Mouse (Mus musculus): ENCODE measurements around the gene a. TPM values are rescaled to one million over a fixed set of nuclear protein-coding genes. Genes with fewer than 3 reads are reported as not detected.
A peak's percentile ranks its signal among the peaks of the same experiment; 100 is the strongest.
"Not testable (repeated sequence)": the region's sequence is repeated elsewhere in the genome, so short reads cannot be mapped to it uniquely, and the experiment has no call there.

Gene a
- polyA plus RNA-seq, 1 experiment: not detected

- H3K79me2 ChIP-seq (ENCODE audit: control insufficient read depth, insufficient read depth): peaks cover 64% of the 10 kb centered on the region
- TF ChIP-seq CTCF (IDR thresholded peaks at IDR 0.05; ENCODE audit: control insufficient read depth, insufficient read depth, insufficient read length) (no peak), MYOG (IDR thresholded peaks at IDR 0.05; ENCODE audit: control insufficient read depth, extremely low read depth, insufficient read length) (no peak), MYOD1 (IDR thresholded peaks at IDR 0.05; ENCODE audit: control insufficient read depth, insufficient read length, low read depth) (no peak), USF1 (IDR thresholded peaks at IDR 0.05; ENCODE audit: low read depth) (no peak), CEBPB (IDR thresholded peaks at IDR 0.05; ENCODE audit: low read depth) (no peak), FOSL1 (IDR thresholded peaks at IDR 0.05; ENCODE audit: insufficient read depth, low read length, poor library complexity, severe bottlenecking) (no peak), MAX (IDR thresholded peaks at IDR 0.05) (no peak)
- no peak overlapping the region for H3ac ChIP-seq (ENCODE audit: control insufficient read depth, insufficient read length, low read depth)
- peaks cover 30% of the 10 kb centered on the region for H3K79me3 ChIP-seq (ENCODE audit: low read depth)
- H3K4me3 ChIP-seq (ENCODE audit: insufficient read depth, poor library complexity, severe bottlenecking): no peak overlapping the region
- H3K36me3 ChIP-seq (ENCODE audit: control insufficient read depth, insufficient read depth): peaks cover 96% of the 10 kb centered on the region
- no peaks in the 10 kb centered on the region for H3K27me3 ChIP-seq (ENCODE audit: control insufficient read depth, insufficient read depth, insufficient read length)
These were observed 85.4 kb downstream of the a start for GRCm38 (mm10) chr2:154876621-154877020.

- Histone ChIP-seq H3K36me3 (ENCODE audit: control insufficient read depth, insufficient read depth) (peaks cover 40% of the 10 kb centered on the region), H3K79me2 (ENCODE audit: control insufficient read depth, insufficient read depth) (peaks cover 62% of the 10 kb centered on the region), H3K79me3 (ENCODE audit: low read depth) (peaks cover 60% of the 10 kb centered on the region), H3K27me3 (ENCODE audit: control insufficient read depth, insufficient read depth, insufficient read length) (no peaks in the 10 kb centered on the region), H3ac (ENCODE audit: control insufficient read depth, insufficient read length, low read depth) (peak overlapping the region; percentile 10), H3K4me3 (ENCODE audit: insufficient read depth, poor library complexity, severe bottlenecking) (peak overlapping the region; percentile 99)
- TF ChIP-seq CTCF (IDR thresholded peaks at IDR 0.05; ENCODE audit: control insufficient read depth, insufficient read depth, insufficient read length) (no peak), MYOG (IDR thresholded peaks at IDR 0.05; ENCODE audit: control insufficient read depth, extremely low read depth, insufficient read length) (no peak), USF1 (IDR thresholded peaks at IDR 0.05; ENCODE audit: low read depth) (no peak), MYOD1 (IDR thresholded peaks at IDR 0.05; ENCODE audit: control insufficient read depth, insufficient read length, low read depth) (no peak), MAX (IDR thresholded peaks at IDR 0.05) (no peak), FOSL1 (IDR thresholded peaks at IDR 0.05; ENCODE audit: insufficient read depth, low read length, poor library complexity, severe bottlenecking) (no peak), CEBPB (IDR thresholded peaks at IDR 0.05; ENCODE audit: low read depth) (no peak)
These were observed 100.4 kb downstream of the a start for GRCm38 (mm10) chr2:154891585-154891984.

- peaks cover 53% of the 10 kb centered on the region for H3K79me2 ChIP-seq (ENCODE audit: control insufficient read depth, insufficient read depth)
- H3ac ChIP-seq (ENCODE audit: control insufficient read depth, insufficient read length, low read depth): peak within 1 kb of the TSS; percentile 94
- TF ChIP-seq MAX (IDR thresholded peaks at IDR 0.05): peak; percentile 45
- no peak for TF ChIP-seq MYOG (IDR thresholded peaks at IDR 0.05; ENCODE audit: control insufficient read depth, extremely low read depth, insufficient read length)
- peak; percentile 57 for TF ChIP-seq CEBPB (IDR thresholded peaks at IDR 0.05; ENCODE audit: low read depth)
- TF ChIP-seq MYOD1 (IDR thresholded peaks at IDR 0.05; ENCODE audit: control insufficient read depth, insufficient read length, low read depth): no peak
- no peak for TF ChIP-seq FOSL1 (IDR thresholded peaks at IDR 0.05; ENCODE audit: insufficient read depth, low read length, poor library complexity, severe bottlenecking)
- H3K79me3 ChIP-seq (ENCODE audit: low read depth): peaks cover 51% of the 10 kb centered on the region
- H3K4me3 ChIP-seq (ENCODE audit: insufficient read depth, poor library complexity, severe bottlenecking): peak within 1 kb of the TSS; percentile 99
- no peaks in the 10 kb centered on the region for H3K27me3 ChIP-seq (ENCODE audit: control insufficient read depth, insufficient read depth, insufficient read length)
- peaks cover 32% of the 10 kb centered on the region for H3K36me3 ChIP-seq (ENCODE audit: control insufficient read depth, insufficient read depth)
These were observed 101.2 kb downstream of the a start, which contains the start of gene Eif2s2 for GRCm38 (mm10) chr2:154892201-154893044. Gene Eif2s2, minus strand, starts transcription at chr2:154892935.

GRCm38 (mm10) chr2:154893045-154893385, 101.8 kb downstream of the a start:
- H3K79me2 ChIP-seq (ENCODE audit: control insufficient read depth, insufficient read depth): peaks cover 47% of the 10 kb centered on the region
- peak overlapping the region; percentile 46 for H3ac ChIP-seq (ENCODE audit: control insufficient read depth, insufficient read length, low read depth)
- no peak overlapping the region for H3K4me3 ChIP-seq (ENCODE audit: insufficient read depth, poor library complexity, severe bottlenecking)
- peaks cover 26% of the 10 kb centered on the region for H3K36me3 ChIP-seq (ENCODE audit: control insufficient read depth, insufficient read depth)
- H3K79me3 ChIP-seq (ENCODE audit: low read depth): peaks cover 45% of the 10 kb centered on the region
- TF ChIP-seq CEBPB (IDR thresholded peaks at IDR 0.05; ENCODE audit: low read depth) (no peak), FOSL1 (IDR thresholded peaks at IDR 0.05; ENCODE audit: insufficient read depth, low read length, poor library complexity, severe bottlenecking) (no peak), MAX (IDR thresholded peaks at IDR 0.05) (no peak), MYOG (IDR thresholded peaks at IDR 0.05; ENCODE audit: control insufficient read depth, extremely low read depth, insufficient read length) (no peak)
- no peaks in the 10 kb centered on the region for H3K27me3 ChIP-seq (ENCODE audit: control insufficient read depth, insufficient read depth, insufficient read length)

- H3K4me3 ChIP-seq (ENCODE audit: insufficient read depth, poor library complexity, severe bottlenecking): no peak overlapping the region
- TF ChIP-seq FOSL1 (IDR thresholded peaks at IDR 0.05; ENCODE audit: insufficient read depth, low read length, poor library complexity, severe bottlenecking): no peak
- TF ChIP-seq CTCF (IDR thresholded peaks at IDR 0.05; ENCODE audit: control insufficient read depth, insufficient read depth, insufficient read length): no peak
- no peak for TF ChIP-seq CEBPB (IDR thresholded peaks at IDR 0.05; ENCODE audit: low read depth)
- TF ChIP-seq USF1 (IDR thresholded peaks at IDR 0.05; ENCODE audit: low read depth): no peak
- TF ChIP-seq MYOD1 (IDR thresholded peaks at IDR 0.05; ENCODE audit: control insufficient read depth, insufficient read length, low read depth): no peak
- no peak for TF ChIP-seq MAX (IDR thresholded peaks at IDR 0.05)
- no peak for TF ChIP-seq MYOG (IDR thresholded peaks at IDR 0.05; ENCODE audit: control insufficient read depth, extremely low read depth, insufficient read length)
These were observed 102.3 kb downstream of the a start for GRCm38 (mm10) chr2:154893548-154893947.

GRCm38 (mm10) chr2:154899004-154899403, 107.8 kb downstream of the a start:
- H3K79me2 ChIP-seq (ENCODE audit: control insufficient read depth, insufficient read depth); H3K27me3 ChIP-seq (ENCODE audit: control insufficient read depth, insufficient read depth, insufficient read length); H3K36me3 ChIP-seq (ENCODE audit: control insufficient read depth, insufficient read depth); H3ac ChIP-seq (ENCODE audit: control insufficient read depth, insufficient read length, low read depth); H3K4me3 ChIP-seq (ENCODE audit: insufficient read depth, poor library complexity, severe bottlenecking); H3K79me3 ChIP-seq (ENCODE audit: low read depth): not testable (repeated sequence)

More at GRCm38 (mm10) chr2:154893548-154893947, 102.3 kb downstream of the a start:
- Histone ChIP-seq H3ac (ENCODE audit: control insufficient read depth, insufficient read length, low read depth) (no peak overlapping the region), H3K27me3 (ENCODE audit: control insufficient read depth, insufficient read depth, insufficient read length) (no peaks in the 10 kb centered on the region), H3K79me3 (ENCODE audit: low read depth) (peaks cover 40% of the 10 kb centered on the region), H3K36me3 (ENCODE audit: control insufficient read depth, insufficient read depth) (peaks cover 21% of the 10 kb centered on the region), H3K79me2 (ENCODE audit: control insufficient read depth, insufficient read depth) (peaks cover 42% of the 10 kb centered on the region)

DNA sequence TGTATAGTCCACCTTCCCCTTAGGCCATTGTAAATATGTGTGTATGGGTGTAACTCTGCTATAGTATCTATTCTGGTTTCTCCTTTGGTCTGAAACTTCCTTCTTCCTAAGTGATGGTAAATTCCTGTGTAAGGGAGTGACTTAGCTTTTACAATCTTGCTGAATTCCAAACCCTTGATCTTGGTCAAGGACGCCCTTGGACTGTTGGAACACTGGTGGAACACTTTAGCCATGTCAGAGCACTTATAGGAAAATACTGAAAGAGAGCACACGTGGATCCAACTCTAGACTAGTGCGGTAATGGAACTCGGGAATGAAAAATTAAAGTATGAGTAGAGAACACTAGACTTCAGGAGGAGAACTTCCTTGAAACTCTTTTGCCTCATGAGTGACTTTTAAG, 108.2 kb downstream of the a start:
- not testable (repeated sequence) for H3ac ChIP-seq (ENCODE audit: control insufficient read depth, insufficient read length, low read depth); H3K27me3 ChIP-seq (ENCODE audit: control insufficient read depth, insufficient read depth, insufficient read length); H3K79me3 ChIP-seq (ENCODE audit: low read depth); H3K4me3 ChIP-seq (ENCODE audit: insufficient read depth, poor library complexity, severe bottlenecking); H3K79me2 ChIP-seq (ENCODE audit: control insufficient read depth, insufficient read depth); H3K36me3 ChIP-seq (ENCODE audit: control insufficient read depth, insufficient read depth)
